Mouse (Mus musculus) forelimb bud, embryonic 11.5 days (tissue): Measurements from ENCODE around the gene Capzb.

Experiments used
- DNase-seq: peaks from one replicate; pipeline ENCODE4 v3.0.0-alpha.2; 2012; ENCODE audit warnings: low read depth, low spot score

Capzb gene

DNA sequence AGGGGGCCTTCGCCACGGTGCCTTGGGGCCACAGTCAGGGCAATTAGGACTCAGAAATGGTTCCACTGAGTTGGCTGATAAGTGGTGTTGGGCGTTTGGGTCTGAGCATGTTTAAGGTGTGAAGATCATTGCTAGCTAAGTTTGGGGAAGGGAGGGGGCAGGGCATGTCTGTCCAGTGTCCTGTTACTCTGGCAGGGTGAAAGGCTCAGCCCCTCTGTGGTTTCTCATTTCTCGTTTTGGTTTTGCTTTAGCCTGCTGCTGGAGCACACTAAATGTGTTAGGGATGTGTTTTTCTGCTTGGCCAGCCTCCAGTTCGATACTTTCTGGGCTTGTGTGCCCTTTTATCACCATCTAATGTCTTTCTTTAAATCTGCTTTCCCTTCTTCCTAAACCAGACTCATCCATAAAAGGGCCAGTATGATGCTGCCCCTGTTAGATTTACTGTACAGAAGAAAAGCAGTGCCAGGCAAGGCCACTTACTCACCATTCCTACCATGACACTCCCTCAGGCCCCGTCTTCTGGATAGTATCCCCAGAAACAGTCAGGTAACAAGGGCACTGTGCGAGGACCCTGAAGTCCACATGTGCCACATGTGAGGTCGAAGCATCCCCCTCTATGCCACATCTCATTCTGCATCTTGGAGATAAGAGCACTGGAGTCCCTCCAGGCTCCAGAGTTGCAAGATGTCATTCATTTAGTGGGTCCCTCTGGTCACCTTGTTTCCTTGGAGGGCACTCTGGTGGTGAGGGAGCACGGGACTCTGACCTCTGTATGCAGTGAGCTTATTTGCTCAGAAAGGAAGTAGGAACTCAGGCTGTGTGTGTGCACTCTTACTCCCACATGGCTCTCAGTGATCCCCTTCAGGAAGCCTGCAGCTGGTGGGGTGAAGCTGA is 15.8 kb downstream of the Capzb start:
- no peak for DNase-seq

GRCm38 (mm10) chr4:139209130-139209840 is 16.6 kb downstream of the Capzb start:
- DNase-seq = no peak

DNA sequence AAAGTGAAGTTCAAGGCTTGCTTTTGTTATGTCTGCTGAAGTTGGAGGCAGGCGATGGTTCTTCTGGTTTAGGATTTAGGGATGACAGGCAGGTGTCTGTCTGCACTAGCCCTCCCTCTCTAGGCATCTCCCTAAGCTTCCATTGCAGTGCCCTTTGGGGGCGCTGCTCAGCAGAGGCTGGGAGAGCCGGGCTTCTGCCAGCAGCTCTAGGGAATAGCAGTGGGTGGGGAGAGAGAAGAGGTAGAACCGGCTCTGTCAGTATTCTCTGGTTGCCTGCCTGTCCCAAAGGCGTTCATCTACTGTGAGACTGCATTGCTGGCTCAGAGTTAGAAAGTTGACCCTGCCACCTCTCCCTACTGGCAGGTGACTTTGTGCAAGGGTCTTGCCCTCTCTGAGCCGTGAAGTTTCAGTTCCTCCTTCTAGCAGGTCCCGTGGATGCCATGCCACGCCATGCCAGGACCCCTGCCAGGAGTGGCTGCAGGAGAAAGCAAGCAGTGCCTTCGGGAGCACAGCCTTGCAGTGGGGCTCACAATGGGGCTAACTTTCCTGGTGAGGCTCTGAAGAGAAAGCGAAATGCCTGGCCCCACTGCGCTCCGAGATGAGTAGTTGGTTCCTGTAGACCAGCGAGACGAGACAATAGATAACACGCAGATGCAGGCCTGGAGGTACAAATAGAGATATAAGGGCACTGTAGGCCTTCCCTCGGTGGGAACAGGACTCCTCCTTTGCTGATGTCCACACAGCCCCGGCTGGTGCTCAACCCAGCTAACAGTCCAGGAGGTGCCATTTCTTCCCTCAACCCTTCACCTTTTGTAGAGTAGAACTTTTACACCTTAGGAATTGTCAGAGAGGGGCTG is 19.5 kb downstream of the Capzb start:
- DNase-seq = no peak

GRCm38 (mm10) chr4:139213086-139213485 is 20.4 kb downstream of the Capzb start:
- DNase-seq = no peak

GRCm38 (mm10) chr4:139213935-139214371 is 21.3 kb downstream of the Capzb start:
- DNase-seq = no peak

DNA sequence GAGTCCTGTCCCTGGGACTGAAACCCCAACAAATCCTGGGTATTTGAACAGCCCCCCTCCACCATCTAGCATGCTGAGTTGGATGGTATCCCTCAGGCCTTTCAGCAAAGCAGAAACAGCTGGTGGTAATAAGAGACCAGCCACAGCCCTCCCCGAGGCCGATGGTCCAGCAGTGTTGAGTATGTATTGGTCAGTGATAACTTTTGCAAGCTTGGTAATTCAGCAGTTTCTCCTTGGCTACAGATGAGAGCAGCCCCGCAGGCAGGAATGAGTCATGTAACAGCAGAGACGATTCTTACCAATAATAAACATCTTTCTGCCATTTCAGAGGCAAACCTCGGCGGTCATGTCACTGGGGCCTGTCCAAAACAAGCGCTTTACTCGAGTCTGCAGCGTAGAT is 23.9 kb downstream of the Capzb start:
- no peak for DNase-seq

DNA sequence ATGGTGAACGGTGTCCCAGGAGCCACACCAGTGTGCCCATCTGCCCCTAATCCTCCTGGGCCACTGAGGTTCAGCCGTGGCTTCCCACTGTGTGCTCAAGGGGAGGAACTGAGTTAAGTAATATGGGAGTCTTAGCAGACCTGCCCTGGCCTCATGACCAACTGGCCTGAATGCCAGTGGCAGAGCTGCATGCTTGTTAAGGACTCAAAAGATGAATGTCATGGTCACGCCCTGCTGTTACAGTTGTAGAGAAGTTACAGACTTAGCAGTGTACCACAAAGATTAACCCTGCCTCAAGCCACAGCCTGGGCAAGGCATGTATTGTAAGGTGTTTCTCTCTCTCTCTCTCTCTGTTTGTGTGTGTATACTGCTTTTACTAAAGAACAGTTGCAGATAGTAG is 25.8 kb downstream of the Capzb start:
- no peak for DNase-seq

GRCm38 (mm10) chr4:139219656-139220055 is 27.0 kb downstream of the Capzb start:
- peak; percentile 48 for DNase-seq

- DNase-seq = no peak
Measured at GRCm38 (mm10) chr4:139220978-139221377, 28.3 kb downstream of the Capzb start.

- DNase-seq = no peak
Measured at GRCm38 (mm10) chr4:139221837-139222236, 29.1 kb downstream of the Capzb start.

GRCm38 (mm10) chr4:139225115-139225514 is 32.4 kb downstream of the Capzb start:
- no peak for DNase-seq

DNA sequence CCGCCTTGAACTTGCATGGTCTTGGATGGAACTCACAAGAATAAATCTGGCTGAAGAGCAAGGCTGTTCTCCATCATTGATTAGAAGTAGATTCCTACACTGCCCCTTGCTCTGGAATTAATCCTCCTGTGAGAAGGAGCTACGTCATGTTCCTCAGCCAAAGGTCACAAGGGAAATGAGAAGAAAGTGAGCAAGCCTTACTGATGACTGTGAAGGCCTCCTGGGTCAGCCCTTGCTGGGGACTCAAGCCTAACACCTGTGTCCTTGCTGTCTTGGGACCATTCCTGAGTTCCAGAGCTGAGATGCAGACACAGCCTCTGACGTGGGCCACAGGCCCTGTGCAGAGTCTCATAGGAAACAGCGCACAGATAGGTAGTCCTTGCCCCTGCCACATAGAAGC is 33.2 kb downstream of the Capzb start:
- no peak for DNase-seq

DNA sequence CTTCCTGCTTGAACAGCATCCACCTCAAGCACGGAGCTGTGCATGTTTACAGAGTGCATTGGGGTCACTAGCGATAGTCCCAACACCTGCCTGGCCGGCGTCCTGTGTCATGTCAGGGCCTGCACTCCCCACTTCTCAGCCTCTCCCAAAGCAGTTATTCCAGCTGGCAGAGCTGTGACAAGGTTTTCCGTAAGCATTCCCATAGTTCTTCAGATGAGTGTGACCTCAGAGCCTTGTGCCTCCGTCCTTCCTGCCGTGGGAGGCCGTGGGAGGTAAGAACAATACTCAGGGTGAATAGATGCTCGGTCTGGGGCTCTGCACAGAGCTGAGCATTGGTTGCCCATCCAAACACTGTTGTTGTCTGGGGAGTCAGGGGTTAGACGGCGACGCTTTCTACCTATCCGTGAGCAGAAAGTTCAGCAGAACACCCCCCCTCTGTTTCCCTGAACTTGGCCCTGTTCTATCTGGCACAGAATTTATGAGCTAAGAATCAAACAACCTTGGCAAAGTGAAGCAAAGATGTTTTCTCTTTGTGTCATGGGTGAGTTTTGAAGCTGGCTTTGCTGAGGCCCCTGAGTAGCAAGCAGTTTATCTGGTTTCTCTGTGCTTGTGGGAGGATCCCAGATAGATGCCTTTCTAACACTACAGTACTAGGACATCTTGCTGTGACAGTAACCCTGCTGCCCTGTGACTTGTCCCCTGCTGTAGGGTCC is 34.0 kb downstream of the Capzb start:
- DNase-seq = no peak

DNA sequence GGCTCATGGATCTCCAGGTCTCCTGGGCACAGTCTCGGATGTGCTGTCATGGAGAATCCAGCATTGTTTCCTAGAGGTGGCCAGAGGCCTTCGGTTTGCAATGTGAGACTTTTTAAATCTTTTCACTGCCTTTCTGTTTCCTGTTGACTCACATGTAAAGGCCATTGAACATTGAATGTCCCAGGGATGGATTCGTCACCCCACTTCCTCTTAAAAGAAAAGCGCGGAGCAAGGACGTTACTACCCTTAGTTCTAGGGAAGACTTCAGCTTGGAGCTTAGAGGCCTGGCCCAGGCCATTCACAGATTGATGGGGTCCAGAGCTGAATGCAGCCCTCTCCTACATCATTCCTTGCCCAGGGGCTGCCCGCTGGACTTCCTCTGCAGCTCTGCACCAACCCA is 35.2 kb downstream of the Capzb start:
- DNase-seq = no peak

GRCm38 (mm10) chr4:139229271-139229670 is 36.6 kb downstream of the Capzb start:
- DNase-seq = no peak

DNA sequence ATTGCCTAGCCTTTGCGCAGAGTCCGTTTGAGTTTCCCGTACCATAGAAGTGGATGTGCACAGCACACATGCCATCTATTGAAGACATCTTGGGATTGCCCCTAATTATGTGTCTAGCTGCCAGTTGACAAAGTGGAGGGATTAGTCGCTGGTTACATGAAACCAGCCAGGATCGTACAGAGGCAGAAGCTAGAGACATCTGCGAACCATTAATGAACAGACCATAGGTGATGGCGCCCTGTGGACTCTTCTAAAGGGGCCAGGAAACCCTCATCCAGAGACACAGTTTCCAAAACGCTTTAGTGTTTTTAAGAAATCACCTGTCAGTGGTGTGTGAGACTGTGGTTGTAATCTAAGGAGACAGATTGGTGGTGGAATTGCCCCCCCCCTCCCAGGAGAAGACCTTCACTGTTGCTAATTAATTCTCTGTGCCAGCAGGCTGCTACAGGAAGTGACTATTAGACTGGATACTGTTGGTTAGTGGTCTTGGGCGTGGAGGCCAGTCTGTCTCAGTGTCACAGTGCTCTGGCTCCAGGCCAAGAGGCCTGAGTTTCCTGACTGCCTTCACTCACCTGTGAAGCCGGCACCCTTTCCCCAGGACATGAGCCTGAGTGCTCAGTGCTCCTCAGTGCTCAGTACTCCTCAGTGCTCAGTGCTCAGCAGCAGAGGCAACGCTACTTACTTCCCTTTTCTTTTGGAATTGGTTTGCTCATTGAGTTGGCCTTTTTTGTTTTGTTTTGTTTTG is 37.8 kb downstream of the Capzb start:
- peak; percentile 46 for DNase-seq

DNA sequence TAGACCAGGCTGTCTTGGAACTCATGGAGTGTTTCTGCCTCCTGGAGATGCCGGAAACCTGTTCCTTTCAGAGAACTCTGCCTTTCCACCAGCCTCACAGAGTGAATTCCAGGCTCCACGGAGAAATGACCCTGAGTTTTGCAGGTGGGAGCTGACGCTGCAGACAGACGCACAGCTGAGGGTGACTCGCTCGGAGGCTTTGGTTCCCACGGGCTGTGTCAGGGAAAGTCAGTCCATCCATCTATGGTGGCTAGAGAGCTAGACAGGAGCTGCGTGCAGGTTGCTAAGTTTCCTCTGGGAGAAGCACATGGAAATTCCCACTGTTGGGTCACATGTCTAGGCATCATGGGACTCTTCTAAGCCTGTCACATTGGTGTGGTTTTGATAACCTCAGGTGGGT is 38.5 kb downstream of the Capzb start:
- DNase-seq = no peak

DNA sequence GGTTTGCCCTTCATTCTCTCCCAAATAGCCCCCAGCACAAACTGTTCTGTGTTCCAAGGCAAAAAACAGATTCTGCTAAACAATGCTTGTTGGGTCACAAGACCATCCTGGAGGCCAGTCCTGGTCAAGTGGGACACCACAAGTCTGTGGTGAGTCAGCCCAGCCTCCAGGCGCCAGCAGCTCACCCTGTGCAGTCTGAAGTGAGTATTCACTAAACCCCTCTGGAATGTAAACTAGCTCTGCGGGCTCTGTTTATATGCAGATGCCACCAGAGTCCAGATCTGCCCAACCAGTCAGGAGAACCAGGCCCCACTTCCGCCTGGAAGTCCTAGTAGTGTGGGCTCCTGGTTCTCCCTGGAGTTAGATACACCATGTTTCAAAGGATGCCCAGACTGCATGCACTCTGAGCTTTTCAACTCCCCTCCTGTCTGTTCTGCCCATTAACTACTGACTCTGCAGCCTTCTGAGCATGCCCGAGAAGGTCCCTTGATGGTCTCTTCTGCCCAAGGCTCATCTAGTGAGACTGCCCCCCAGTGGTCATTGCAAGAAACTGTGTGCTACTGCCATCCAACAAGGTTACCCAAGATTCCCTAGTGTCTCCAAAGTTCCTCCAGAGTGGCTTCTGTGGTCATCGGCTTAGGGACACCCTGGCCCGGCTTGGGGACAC is 39.9 kb downstream of the Capzb start:
- no peak for DNase-seq

DNA sequence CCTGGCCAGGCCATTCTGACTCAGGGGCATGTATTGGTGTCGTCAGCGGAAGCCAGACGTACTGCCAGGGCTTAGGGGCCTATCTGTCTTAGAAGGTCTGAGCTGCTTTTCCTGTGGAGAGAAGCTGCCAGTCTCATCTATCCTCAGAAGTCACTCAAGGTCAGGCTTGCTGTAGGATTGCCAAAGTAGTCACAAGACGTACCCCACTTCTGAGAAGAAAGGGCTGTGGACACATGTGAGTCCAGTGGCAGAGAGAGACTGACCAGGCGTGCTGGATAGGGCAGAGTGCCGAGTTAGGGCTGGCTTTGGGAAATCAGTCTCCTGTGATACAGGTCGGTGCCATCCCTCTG is 40.4 kb downstream of the Capzb start:
- DNase-seq = no peak

- DNase-seq = no peak
Measured at GRCm38 (mm10) chr4:139233755-139234254, 41.1 kb downstream of the Capzb start.
